Mouse (Mus musculus): ENCODE measurements around the gene Serpina1a.
"Not testable (repeated sequence)": the region's sequence is repeated elsewhere in the genome, so short reads cannot be mapped to it uniquely, and the experiment has no call there.

The Serpina1a gene

DNA sequence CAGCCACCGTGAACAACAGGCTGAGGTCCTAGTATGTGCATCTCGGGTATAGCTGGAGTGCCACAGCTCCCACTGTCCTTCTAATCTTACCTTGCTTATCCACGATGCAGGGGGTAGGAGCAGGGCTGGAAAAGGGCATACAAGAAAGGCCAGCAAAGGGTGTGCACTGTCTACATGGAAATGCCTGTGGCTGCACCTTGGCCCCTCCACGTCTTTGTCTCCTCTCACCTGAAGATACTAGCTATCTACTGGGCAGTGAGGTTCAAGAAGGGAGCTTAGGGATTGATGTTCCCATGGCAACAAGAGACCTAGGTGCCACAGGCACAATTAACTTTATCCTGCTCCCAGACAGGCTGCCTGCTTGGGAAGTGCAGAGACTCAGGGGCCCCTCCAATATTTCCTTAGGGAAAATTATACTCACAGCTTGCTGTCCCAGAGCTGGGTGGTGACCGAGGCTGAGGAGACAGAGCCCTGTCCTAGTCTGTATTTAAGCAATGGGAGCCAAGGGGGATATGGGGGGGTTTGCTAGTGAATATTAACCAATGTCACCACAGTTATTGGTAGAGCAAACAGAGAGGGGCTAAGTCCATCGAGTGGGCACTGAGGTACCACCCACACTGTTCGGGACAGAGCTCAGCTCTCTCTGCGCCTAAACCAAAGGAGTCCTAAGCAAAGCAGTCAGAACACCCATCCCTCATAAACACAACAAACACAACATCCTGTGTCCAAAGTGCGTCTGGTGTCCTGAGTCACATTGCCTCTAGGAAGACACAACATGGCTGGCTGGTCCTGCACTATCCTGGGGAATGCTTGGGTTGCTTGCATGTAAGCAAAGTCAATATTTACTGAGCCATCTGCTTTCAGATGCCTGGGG is at the start of gene Serpina1a:
Gene Serpina1a, minus strand, starts transcription at position 462 of the 874 bp plus-strand sequence.
- DNase-seq (ENCODE audit: low spot score) = not testable (repeated sequence)

- not testable (repeated sequence) for DNase-seq (ENCODE audit: low spot score)
Measured at GRCm38 (mm10) chr12:103909181-103909580, 45.8 kb upstream of the Serpina1a start.

GRCm38 (mm10) chr12:103907746-103908145 is 44.4 kb upstream of the Serpina1a start:
- not testable (repeated sequence) for DNase-seq (ENCODE audit: low spot score)

DNA sequence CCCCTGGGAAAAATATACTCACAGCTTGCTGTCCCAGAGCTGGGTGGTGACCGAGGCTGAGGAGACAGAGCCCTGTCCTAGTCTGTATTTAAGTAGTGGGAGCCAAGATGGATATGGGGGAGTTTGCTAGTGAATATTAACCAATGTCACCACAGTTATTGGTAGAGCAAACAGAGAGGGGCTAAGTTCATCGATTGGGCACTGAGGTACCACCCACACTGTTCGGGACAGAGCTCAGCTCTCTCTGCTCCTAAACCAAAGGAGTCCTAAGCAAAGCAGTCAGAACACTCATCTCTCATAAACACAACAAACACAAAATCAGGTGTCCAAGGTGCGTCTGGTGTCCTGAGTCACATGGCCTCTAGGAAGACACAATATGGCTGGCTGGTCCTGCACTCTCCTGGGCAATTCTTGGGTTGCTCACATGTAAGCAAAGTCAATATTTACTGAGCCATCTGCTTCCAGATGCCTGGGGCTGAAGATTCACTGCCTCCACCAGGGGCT is 41.5 kb upstream of the Serpina1a start, which contains the start of gene Serpina1c:
Gene Serpina1c, minus strand, starts transcription at position 51 of the 504 bp plus-strand sequence.
- not testable (repeated sequence) for DNase-seq (ENCODE audit: low spot score)

GRCm38 (mm10) chr12:103901929-103902328 is 38.6 kb upstream of the Serpina1a start:
- not testable (repeated sequence) for DNase-seq (ENCODE audit: low spot score)

DNA sequence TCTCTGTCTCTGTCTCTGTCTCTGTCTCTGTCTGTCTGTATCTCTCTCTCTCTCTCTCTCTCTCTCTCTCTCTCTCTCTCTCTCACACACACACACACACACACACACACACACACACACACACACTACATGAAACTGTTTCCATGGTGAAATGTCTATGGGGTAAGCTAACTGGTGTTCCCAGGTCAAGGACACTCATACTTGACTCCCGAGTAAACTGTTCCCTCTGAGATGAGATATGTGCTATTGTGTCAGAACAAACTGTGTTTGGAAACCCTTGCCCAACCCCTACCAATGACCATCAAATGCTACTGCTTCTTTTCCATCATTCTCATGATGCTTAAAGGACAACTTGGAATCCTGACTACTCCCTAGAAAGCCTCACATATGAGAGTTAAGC is 3.5 kb upstream of the Serpina1a start:
- not testable (repeated sequence) for DNase-seq (ENCODE audit: low spot score)

DNA sequence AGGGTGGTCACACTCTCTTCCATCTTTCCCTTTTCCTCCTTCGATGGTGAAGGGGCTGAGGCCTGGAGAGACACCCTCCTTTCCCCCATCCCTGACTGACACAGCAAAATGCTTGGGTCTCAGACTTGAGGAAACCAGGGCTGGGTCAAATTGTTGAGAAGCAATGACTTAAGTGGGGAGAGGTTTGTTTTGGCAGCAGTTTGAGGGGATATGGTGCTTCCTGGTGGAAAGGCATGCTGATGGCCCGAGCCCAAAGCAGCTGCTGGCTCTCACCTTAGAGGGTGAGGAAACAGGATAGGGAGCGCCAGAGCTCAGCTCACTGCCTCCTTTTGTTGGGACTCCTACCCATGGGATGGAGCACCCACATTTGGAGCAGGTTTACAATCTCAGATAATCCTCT is 2.4 kb downstream of the Serpina1a start:
- DNase-seq (ENCODE audit: low spot score) = no peak

DNA sequence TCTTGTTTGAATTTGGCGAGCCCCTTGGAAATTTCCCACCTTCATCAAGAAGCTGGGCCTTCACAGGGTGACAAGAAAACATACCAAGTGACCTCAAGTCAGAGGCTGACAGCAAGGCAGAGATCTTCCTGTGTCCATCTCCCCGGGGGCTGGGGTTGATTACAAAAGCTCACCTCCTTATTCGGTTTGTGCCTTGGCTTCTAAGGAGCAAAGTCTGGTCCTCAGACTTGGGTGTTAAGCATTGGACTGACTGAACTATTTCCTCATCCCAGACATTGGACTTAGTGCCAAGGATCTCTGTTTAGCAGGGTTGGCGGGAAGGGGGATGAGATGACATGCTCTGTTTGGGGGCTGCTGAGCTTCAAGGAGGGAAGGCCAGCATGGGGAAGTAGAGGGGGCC is 2.8 kb downstream of the Serpina1a start:
- not testable (repeated sequence) for DNase-seq (ENCODE audit: low spot score)

GRCm38 (mm10) chr12:103859584-103859983 is 3.8 kb downstream of the Serpina1a start:
- DNase-seq (ENCODE audit: low spot score) = not testable (repeated sequence)

DNA sequence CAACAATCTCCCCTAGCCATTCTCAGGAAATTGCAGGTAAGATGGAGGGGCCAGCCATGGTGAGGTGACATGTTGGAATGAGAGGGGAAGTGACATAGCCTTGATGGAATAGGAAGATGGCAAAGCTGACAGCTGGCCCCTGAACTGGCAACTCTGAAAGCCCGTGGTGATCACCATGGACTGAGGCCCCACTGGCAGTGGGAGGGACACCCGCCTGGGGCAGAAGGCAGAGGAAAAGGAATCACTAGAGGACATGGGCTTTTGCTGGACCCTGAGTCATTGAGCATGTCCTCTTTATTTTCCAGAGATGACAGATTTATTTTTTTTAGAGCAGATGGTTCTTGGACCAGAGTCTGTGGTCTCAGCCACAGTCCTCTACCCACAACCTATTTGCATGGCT is 10.3 kb downstream of the Serpina1a start:
- not testable (repeated sequence) for DNase-seq (ENCODE audit: low spot score)

DNA sequence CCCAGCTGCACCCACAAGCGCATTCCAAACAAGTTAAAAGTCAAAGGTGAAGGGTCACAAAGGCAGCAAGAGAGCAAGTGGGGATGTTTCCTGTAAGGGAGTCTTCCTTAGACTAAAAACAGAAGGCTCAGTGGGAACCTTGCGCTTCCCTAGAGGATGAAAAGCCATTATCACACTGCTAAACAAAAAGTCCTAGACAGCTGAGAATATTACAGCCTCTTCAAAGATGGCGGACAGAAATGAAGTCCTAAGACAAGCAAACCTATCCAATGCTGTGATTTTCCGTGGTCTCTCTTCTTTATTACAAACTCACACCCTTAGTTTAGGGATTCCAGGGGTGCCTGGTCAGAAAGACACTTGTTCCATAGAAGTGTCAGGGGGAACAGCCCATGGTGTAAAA is 33.1 kb downstream of the Serpina1a start, which contains the start of gene Serpina1b:
Gene Serpina1b, minus strand, starts transcription at position 101 of the 400 bp plus-strand sequence.
- not testable (repeated sequence) for DNase-seq (ENCODE audit: low spot score)

DNA sequence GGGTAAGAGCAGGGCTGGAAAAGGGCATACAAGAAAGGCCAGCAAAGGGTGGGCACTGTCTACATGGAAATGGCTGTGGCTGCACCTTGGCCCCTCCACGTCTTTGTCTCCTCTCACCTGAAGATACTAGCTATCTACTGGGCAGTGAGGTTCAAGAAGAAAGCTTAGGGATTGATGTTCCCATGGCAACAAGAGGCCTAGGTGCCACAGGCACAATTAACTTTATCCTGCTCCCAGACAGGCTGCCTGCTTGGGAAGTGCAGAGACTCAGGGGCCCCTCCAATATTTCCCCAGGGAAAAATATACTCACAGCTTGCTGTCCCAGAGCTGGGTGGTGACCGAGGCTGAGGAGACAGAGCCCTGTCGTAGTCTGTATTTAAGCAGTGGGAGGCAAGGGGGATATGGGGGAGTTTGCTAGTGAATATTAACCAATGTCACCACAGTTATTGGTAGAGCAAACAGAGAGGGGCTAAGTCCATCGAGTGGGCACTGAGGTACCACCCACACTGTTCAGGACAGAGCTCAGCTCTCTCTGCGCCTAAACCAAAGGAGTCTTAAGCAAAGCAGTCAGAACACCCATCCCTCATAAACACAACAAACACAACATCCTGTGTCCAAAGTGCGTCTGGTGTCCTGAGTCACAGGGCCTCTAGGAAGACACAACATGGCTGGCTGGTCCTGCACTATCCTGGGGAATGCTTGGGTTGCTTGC is 35.5 kb downstream of the Serpina1a start:
- not testable (repeated sequence) for DNase-seq (ENCODE audit: low spot score)

- not testable (repeated sequence) for DNase-seq (ENCODE audit: low spot score)
Measured at GRCm38 (mm10) chr12:103823826-103824225, 39.5 kb downstream of the Serpina1a start.
